Mouse (Mus musculus): ENCODE measurements around the gene Ikbke.

DNA sequence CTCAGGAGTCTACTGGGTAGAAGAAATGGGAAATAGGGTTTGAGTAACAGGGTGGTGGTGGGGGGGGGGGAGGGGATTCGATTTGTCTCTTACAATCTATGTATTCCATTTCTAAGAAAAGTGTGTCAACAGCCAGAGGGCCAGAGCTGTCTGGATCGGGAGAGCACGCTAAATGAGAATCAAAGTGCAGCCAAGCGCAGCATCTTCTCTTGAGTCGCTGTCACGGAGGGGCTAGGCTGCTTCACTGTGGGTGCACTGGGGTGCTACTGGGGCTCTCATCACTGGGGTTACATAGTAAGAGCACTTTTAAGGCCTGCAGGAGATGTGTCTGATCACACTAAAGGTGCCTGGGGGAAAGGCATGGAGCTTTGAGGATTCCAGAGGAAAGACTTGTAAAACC is 70.6 kb downstream of the Ikbke start:
- TF ChIP-seq CTCF (conservative IDR thresholded peaks at IDR 0.05; ENCODE audit: low read length) (no peak), NANOG (IDR thresholded peaks at IDR 0.05; ENCODE audit: borderline replicate concordance, low read length) (no peak), POU5F1 (IDR thresholded peaks at IDR 0.05; ENCODE audit: borderline replicate concordance, low read length) (no peak)
